Mouse (Mus musculus) heart, postnatal 10 days (tissue): ENCODE measurements around the gene Neurod6. TPM values are rescaled to one million over a fixed set of nuclear protein-coding genes. Genes with fewer than 3 reads are reported as not detected.

Experiments used
- DNase-seq, 2 experiments: peaks; one replicate each; pipeline ENCODE4 v3.0.0; 2021
- intact Hi-C: fragments of 180-260 bp; cut with DNase I; formaldehyde crosslinking; loops from one replicate; pipeline ENCODE4 v1.15.1; 2025
- total RNA-seq, 2 experiments: library from RNA; stranded (reverse); gene quantifications; 2 replicates each; pipeline ENCODE4 v1.2.3; 2021

Gene Neurod6
- total RNA-seq, 2 experiments from 2014 or later, result not detected

- DNase-seq, result no peak
- intact Hi-C loops, result no loop called here
Observed at GRCm38 (mm10) chr6:55647771-55648280, 33.2 kb downstream of the Neurod6 start.

GRCm38 (mm10) chr6:55646824-55647560 lies 34.1 kb downstream of the Neurod6 start:
- peak; percentile 3 to 5 for DNase-seq
- intact Hi-C loops, result no loop called here

GRCm38 (mm10) chr6:55646111-55646823 lies 34.8 kb downstream of the Neurod6 start:
- no peak for DNase-seq
- intact Hi-C loops, result no loop called here

GRCm38 (mm10) chr6:55634662-55635061 lies 46.4 kb downstream of the Neurod6 start:
- no peak for DNase-seq
- intact Hi-C loops, result no loop called here

Other genes starting within 250 kb of the Neurod6 start
- 1 to 10 TPM; 7.7 to 8.3 TPM for gene Adcyap1r1, start 229.3 kb downstream of the Neurod6 start, total RNA-seq
- not detected for gene Itprid1, start 155.6 kb upstream of the Neurod6 start, total RNA-seq